Mouse (Mus musculus): ENCODE measurements around the gene Dnajc8.

DNA sequence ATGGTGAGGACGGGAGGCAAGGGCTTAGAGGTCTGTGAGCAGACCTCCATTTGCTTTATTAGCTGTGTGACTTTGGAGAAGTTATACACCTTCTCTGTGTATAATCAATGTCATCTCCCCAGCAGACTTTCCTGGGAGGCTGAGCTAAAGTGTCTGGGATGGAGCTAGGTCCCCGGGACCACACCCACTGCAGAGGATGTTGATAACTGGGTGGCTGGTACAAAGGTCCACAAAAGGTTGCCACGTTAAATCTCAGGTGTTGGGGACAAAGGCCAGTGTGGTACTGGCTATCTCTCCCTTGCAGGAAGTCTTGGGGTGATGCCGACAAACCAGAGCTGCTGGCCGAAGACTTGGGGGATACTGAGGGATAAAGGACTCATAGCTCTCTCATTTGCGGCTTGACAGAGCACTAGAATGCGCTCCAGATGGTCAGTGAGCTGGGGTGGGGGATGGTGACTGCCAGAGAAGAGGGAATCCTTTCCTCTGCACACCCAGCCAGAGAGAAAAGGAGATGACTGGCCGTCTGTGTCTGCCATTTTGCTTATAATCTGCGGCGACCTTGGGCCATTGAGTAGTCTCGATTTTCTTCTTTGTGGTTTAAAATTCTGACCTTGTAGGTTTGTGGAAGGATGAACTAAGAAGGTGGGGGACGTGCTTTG is 29.9 kb downstream of the Dnajc8 start:
- TF ChIP-seq POLR2A (IDR thresholded peaks at IDR 0.05; ENCODE audit: control insufficient read depth, low read depth, low read length) (no peak), CTCF (IDR thresholded peaks at IDR 0.05; ENCODE audit: control insufficient read depth, insufficient read depth, insufficient replicate concordance, low read depth, low read length) (no peak)

Measured in testis, adult 2 months (tissue).